Mouse (Mus musculus) cerebellum, adult 2 months (tissue): ENCODE measurements around the gene Coq10b.

Experiments
- CTCF ChIP-seq: fragments of 200-500 bp; IDR thresholded peaks from 2 replicates; pipeline ENCODE4 v1.5.1; 2011; ENCODE audit warnings: low read depth, mild to moderate bottlenecking, control low read depth, low read length, moderate library complexity, borderline replicate concordance; ENCODE audit not compliant: insufficient read depth
- POLR2A ChIP-seq: fragments of 200-500 bp; IDR thresholded peaks from 2 replicates; pipeline ENCODE4 v1.6.1; 2011; ENCODE audit warnings: low read length, control low read depth, borderline replicate concordance; ENCODE audit not compliant: insufficient read depth

DNA sequence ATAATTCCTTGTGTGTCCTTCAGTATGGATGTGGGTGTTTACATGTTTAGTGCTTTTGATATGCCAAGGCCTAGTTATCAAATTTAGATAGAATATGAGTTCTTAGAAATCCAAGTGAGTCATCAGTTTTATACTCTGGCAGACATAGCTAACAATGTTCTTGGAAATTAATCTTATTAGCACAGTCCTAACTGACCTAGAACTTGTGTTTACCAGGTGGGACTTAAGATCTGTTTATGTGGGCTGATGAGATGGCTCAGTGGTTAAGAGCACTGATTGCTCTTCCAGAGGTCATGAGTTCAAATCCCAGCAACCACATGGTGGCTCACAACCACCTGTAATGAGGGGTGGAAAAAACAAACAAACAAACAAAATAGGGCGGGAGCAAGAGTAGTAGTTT lies 39.9 kb downstream of the Coq10b start:
- TF ChIP-seq CTCF (no peak), POLR2A (no peak)
